Mouse (Mus musculus) MEL (cell line): ENCODE measurements around the gene Sgsm2. TPM values are rescaled to one million over a fixed set of nuclear protein-coding genes. Genes with fewer than 3 reads are reported as not detected.

Experiments used
- DNase-seq: peaks from one replicate; pipeline ENCODE4 v3.0.0; 2011; ENCODE audit warnings: low read depth, low spot score
- H3K27ac ChIP-seq: 2 replicates; pipeline ENCODE4 v1.5.1; 2012; ENCODE audit warnings: low read depth, mild to moderate bottlenecking, control low read depth, low read length, moderate library complexity; ENCODE audit not compliant: control insufficient read depth
- H3K27me3 ChIP-seq, 2 experiments: fragments of 150-350 bp in 1 of 2; sonication (generic) in 1 of 2; 2 replicates each; pipeline ENCODE4 v1.6.1; 2012; ENCODE audit warnings: low read length in 2 of 2, mild to moderate bottlenecking in 2 of 2, improper control_type of control experiment in 1 of 2, moderate library complexity in 1 of 2; ENCODE audit not compliant: insufficient read depth in 2 of 2, control insufficient read depth in 1 of 2
- H3K36me3 ChIP-seq, 2 experiments: 2 replicates each; pipeline ENCODE4 v1.6.1; 2012 to 2014; ENCODE audit warnings: low read length in 2 of 2, improper control_type of control experiment in 1 of 2, inconsistent platforms in 1 of 2, mild to moderate bottlenecking in 1 of 2; ENCODE audit not compliant: insufficient read depth in 2 of 2, control insufficient read depth in 1 of 2
- H3K4me1 ChIP-seq, 2 experiments: fragments of 150-350 bp in 1 of 2; sonication (generic) in 1 of 2; 2 replicates each; pipeline ENCODE4 v1.6.1; 2012; ENCODE audit warnings: low read length in 2 of 2, improper control_type of control experiment in 1 of 2, mild to moderate bottlenecking in 1 of 2; ENCODE audit not compliant: insufficient read depth in 2 of 2, control insufficient read depth in 1 of 2
- H3K4me3 ChIP-seq, 2 experiments: fragments of 150-350 bp in 1 of 2; sonication (generic) in 1 of 2; 2 replicates each; pipeline ENCODE4 v1.5.1; 2012; ENCODE audit warnings: low read depth in 2 of 2, low read length in 2 of 2, mild to moderate bottlenecking in 2 of 2, moderate library complexity in 2 of 2, control low read depth in 1 of 2, improper control_type of control experiment in 1 of 2; ENCODE audit not compliant: control insufficient read depth in 1 of 2, insufficient read depth in 1 of 2
- H3K79me2 ChIP-seq: 2 replicates; pipeline ENCODE4 v1.6.1; 2012; ENCODE audit warnings: mild to moderate bottlenecking, low read length, moderate library complexity; ENCODE audit not compliant: control insufficient read depth, poor library complexity, insufficient read depth
- H3K9ac ChIP-seq: 2 replicates; pipeline ENCODE4 v1.6.1; 2012; ENCODE audit warnings: low read depth, mild to moderate bottlenecking, control low read depth, low read length, moderate library complexity; ENCODE audit not compliant: control insufficient read depth, poor library complexity, severe bottlenecking
- H3K9me3 ChIP-seq: fragments of 150-350 bp; sonication (generic); replicated peaks from 2 replicates; pipeline ENCODE4 v1.6.1; 2012; ENCODE audit warnings: mild to moderate bottlenecking, low read length, improper control_type of control experiment, moderate library complexity; ENCODE audit not compliant: insufficient read depth
- BHLHE40 ChIP-seq: IDR thresholded peaks from 2 replicates; pipeline ENCODE4 v1.6.1; 2012; ENCODE audit warnings: low read depth, mild to moderate bottlenecking, inconsistent platforms, low read length, improper control_type of control experiment, borderline replicate concordance
- CHD1 ChIP-seq: IDR thresholded peaks from 2 replicates; pipeline ENCODE4 v1.6.1; 2012; ENCODE audit warnings: low read depth, mild to moderate bottlenecking, inconsistent platforms, low read length, improper control_type of control experiment
- CHD2 ChIP-seq: IDR thresholded peaks from 2 replicates; pipeline ENCODE4 v1.6.1; 2011; ENCODE audit warnings: low read length, improper control_type of control experiment
- CTCF ChIP-seq, 3 experiments: IDR thresholded peaks in 2 of 3; conservative IDR thresholded peaks in 1 of 3; 2 replicates each; pipeline ENCODE4 v1.5.1; 2011 to 2012; ENCODE audit warnings: low read length in 3 of 3, low read depth in 2 of 3, mild to moderate bottlenecking in 2 of 3, improper control_type of control experiment in 1 of 3, inconsistent platforms in 1 of 3, mixed read lengths in 1 of 3, moderate library complexity in 1 of 3; ENCODE audit not compliant: control insufficient read depth in 1 of 3, insufficient read depth in 1 of 3, poor library complexity in 1 of 3, severe bottlenecking in 1 of 3
- E2F4 ChIP-seq: IDR thresholded peaks from 2 replicates; pipeline ENCODE4 v1.6.1; 2011; ENCODE audit warnings: low read depth, low read length, improper control_type of control experiment, borderline replicate concordance
- ELF1 ChIP-seq: IDR thresholded peaks from 2 replicates; pipeline ENCODE4 v1.6.1; 2014; ENCODE audit warnings: low read depth, mild to moderate bottlenecking, inconsistent platforms, low read length, improper control_type of control experiment, moderate library complexity
- EP300 ChIP-seq, 2 experiments: IDR thresholded peaks; 2 replicates each; pipeline ENCODE4 v1.6.1; 2011; ENCODE audit warnings: improper control_type of control experiment in 2 of 2, low read length in 2 of 2, low read depth in 1 of 2, mild to moderate bottlenecking in 1 of 2
- ETS1 ChIP-seq: IDR thresholded peaks from 2 replicates; pipeline ENCODE4 v1.6.1; 2012; ENCODE audit warnings: low read depth, mild to moderate bottlenecking, inconsistent platforms, low read length, improper control_type of control experiment, moderate library complexity
- GABPA ChIP-seq: IDR thresholded peaks from 2 replicates; pipeline ENCODE4 v1.6.1; 2012; ENCODE audit warnings: low read depth, mild to moderate bottlenecking, inconsistent platforms, low read length, improper control_type of control experiment, moderate library complexity
- GATA1 ChIP-seq: IDR thresholded peaks from 2 replicates; pipeline ENCODE4 v1.6.1; 2011; ENCODE audit warnings: low read depth, low read length, improper control_type of control experiment
- HCFC1 ChIP-seq: IDR thresholded peaks from 2 replicates; pipeline ENCODE4 v1.6.1; 2012; ENCODE audit warnings: low read depth, mild to moderate bottlenecking, inconsistent platforms, low read length, improper control_type of control experiment, moderate library complexity
- JUND ChIP-seq: IDR thresholded peaks from 2 replicates; pipeline ENCODE4 v1.6.1; 2011; ENCODE audit warnings: low read depth, mild to moderate bottlenecking, improper control_type of control experiment, low read length
- KAT2A ChIP-seq: conservative IDR thresholded peaks from 2 replicates; pipeline ENCODE4 v1.6.1; 2012; ENCODE audit warnings: low read depth, low read length, improper control_type of control experiment, inconsistent platforms
- MAFK ChIP-seq: IDR thresholded peaks from 2 replicates; pipeline ENCODE4 v1.6.1; 2011; ENCODE audit warnings: low read depth, mild to moderate bottlenecking, low read length, improper control_type of control experiment, borderline replicate concordance
- MAX ChIP-seq: IDR thresholded peaks from 2 replicates; pipeline ENCODE4 v1.6.1; 2011; ENCODE audit warnings: low read length, improper control_type of control experiment
- MAZ ChIP-seq: IDR thresholded peaks from 2 replicates; pipeline ENCODE4 v1.6.1; 2012; ENCODE audit warnings: low read depth, mild to moderate bottlenecking, inconsistent platforms, low read length, improper control_type of control experiment
- MEF2A ChIP-seq: IDR thresholded peaks from 2 replicates; pipeline ENCODE4 v1.6.1; 2014; ENCODE audit warnings: low read depth, mild to moderate bottlenecking, inconsistent platforms, low read length, improper control_type of control experiment; ENCODE audit not compliant: poor library complexity, insufficient replicate concordance, severe bottlenecking; ENCODE audit errors: extremely low read depth
- MXI1 ChIP-seq: IDR thresholded peaks from 2 replicates; pipeline ENCODE4 v1.6.1; 2011; ENCODE audit warnings: mild to moderate bottlenecking, low read depth, low read length, improper control_type of control experiment
- MYC ChIP-seq: IDR thresholded peaks from 2 replicates; pipeline ENCODE4 v1.6.1; 2011; ENCODE audit warnings: low read depth, mild to moderate bottlenecking, low read length, improper control_type of control experiment, moderate library complexity
- NELFE ChIP-seq: IDR thresholded peaks from 2 replicates; pipeline ENCODE4 v1.6.1; 2011; ENCODE audit warnings: low read depth, low read length, improper control_type of control experiment
- NRF1 ChIP-seq: IDR thresholded peaks from 2 replicates; pipeline ENCODE4 v1.6.1; 2014; ENCODE audit warnings: low read depth, mild to moderate bottlenecking, inconsistent platforms, low read length, improper control_type of control experiment, moderate library complexity; ENCODE audit not compliant: poor library complexity, insufficient read depth, severe bottlenecking
- POLR2A ChIP-seq, 2 experiments: IDR thresholded peaks; 2 replicates each; pipeline ENCODE4 v1.6.1; 2011 to 2012; ENCODE audit warnings: low read length in 2 of 2, mild to moderate bottlenecking in 2 of 2, control low read depth in 1 of 2, improper control_type of control experiment in 1 of 2, low read depth in 1 of 2, moderate library complexity in 1 of 2; ENCODE audit not compliant: control insufficient read depth in 1 of 2, insufficient read depth in 1 of 2, poor library complexity in 1 of 2
- POLR2AphosphoS2 ChIP-seq: IDR thresholded peaks from 2 replicates; pipeline ENCODE4 v1.6.1; 2011; ENCODE audit warnings: low read length, improper control_type of control experiment
- POLR2AphosphoS5 ChIP-seq: IDR thresholded peaks from 2 replicates; pipeline ENCODE4 v1.6.1; 2012; ENCODE audit warnings: low read depth, borderline replicate concordance, mild to moderate bottlenecking, inconsistent platforms, low read length, moderate library complexity, mixed read lengths
- RAD21 ChIP-seq: IDR thresholded peaks from 2 replicates; pipeline ENCODE4 v1.6.1; 2011; ENCODE audit warnings: mild to moderate bottlenecking, low read depth, low read length, improper control_type of control experiment
- RCOR1 ChIP-seq: IDR thresholded peaks from 2 replicates; pipeline ENCODE4 v1.6.1; 2012; ENCODE audit warnings: low read depth, mild to moderate bottlenecking, inconsistent platforms, low read length, improper control_type of control experiment
- SIN3A ChIP-seq: IDR thresholded peaks from 2 replicates; pipeline ENCODE4 v1.6.1; 2012; ENCODE audit warnings: low read length, improper control_type of control experiment, inconsistent platforms
- SMC3 ChIP-seq: IDR thresholded peaks from 2 replicates; pipeline ENCODE4 v1.6.1; 2011; ENCODE audit warnings: low read depth, low read length, improper control_type of control experiment
- TAL1 ChIP-seq: IDR thresholded peaks from 2 replicates; pipeline ENCODE4 v1.6.1; 2012; ENCODE audit warnings: mild to moderate bottlenecking, inconsistent platforms, low read length, moderate library complexity, mixed read lengths
- TBP ChIP-seq: IDR thresholded peaks from 2 replicates; pipeline ENCODE4 v1.8.0; 2011; ENCODE audit warnings: low read depth, low read length, improper control_type of control experiment
- TCF12 ChIP-seq: IDR thresholded peaks from 2 replicates; pipeline ENCODE4 v1.6.1; 2014; ENCODE audit warnings: low read depth, mild to moderate bottlenecking, inconsistent platforms, low read length, improper control_type of control experiment, moderate library complexity
- UBTF ChIP-seq: IDR thresholded peaks from 2 replicates; pipeline ENCODE4 v1.6.1; 2012; ENCODE audit warnings: low read depth, mild to moderate bottlenecking, inconsistent platforms, low read length, improper control_type of control experiment, moderate library complexity, borderline replicate concordance; ENCODE audit not compliant: insufficient read depth
- USF1 ChIP-seq: IDR thresholded peaks from 2 replicates; pipeline ENCODE4 v1.6.1; 2014; ENCODE audit warnings: low read depth, mild to moderate bottlenecking, inconsistent platforms, low read length, improper control_type of control experiment, moderate library complexity
- USF2 ChIP-seq, 2 experiments: IDR thresholded peaks; 2 replicates each; pipeline ENCODE4 v1.6.1; 2011 to 2012; ENCODE audit warnings: improper control_type of control experiment in 2 of 2, low read length in 2 of 2, borderline replicate concordance in 1 of 2, inconsistent platforms in 1 of 2, low read depth in 1 of 2, mild to moderate bottlenecking in 1 of 2; ENCODE audit not compliant: insufficient read depth in 1 of 2
- ZKSCAN1 ChIP-seq: IDR thresholded peaks from 2 replicates; pipeline ENCODE4 v1.6.1; 2012; ENCODE audit warnings: low read depth, mild to moderate bottlenecking, inconsistent platforms, low read length, improper control_type of control experiment, moderate library complexity
- ZMIZ1 ChIP-seq: IDR thresholded peaks from 2 replicates; pipeline ENCODE4 v1.6.1; 2012; ENCODE audit warnings: low read depth, mild to moderate bottlenecking, inconsistent platforms, low read length, improper control_type of control experiment, moderate library complexity
- ZNF384 ChIP-seq: IDR thresholded peaks from 2 replicates; pipeline ENCODE4 v1.6.1; 2012; ENCODE audit warnings: low read depth, mild to moderate bottlenecking, inconsistent platforms, low read length, improper control_type of control experiment
- polyA plus RNA-seq, 2 experiments: library from polyadenylated mRNA; stranded (reverse) in 1 of 2; unstranded in 1 of 2; fragments of >175 nt in 1 of 2; fragments of >200 nt in 1 of 2; gene quantifications; 2 replicates each; pipeline versions ENCODE4 v1.2.1 to v1.2.4; 2012; ENCODE audit warnings: low replicate concordance in 2 of 2, low read depth in 1 of 2; ENCODE audit not compliant: insufficient read length in 2 of 2, insufficient read depth in 1 of 2, missing spikeins in 1 of 2
- total RNA-seq: library from RNA; depleted of rRNA; stranded (reverse); fragments of 300-350 nt; gene quantifications from 2 replicates; pipeline ENCODE4 v1.2.3, GENCODE M21; 2012

Gene Sgsm2
- total and polyA plus RNA-seq, 3 experiments, result 7.2 to 15.1 TPM; not detected in 1

GRCm38 (mm10) chr11:74828404-74828931 is 68.4 kb downstream of the Sgsm2 start:
- H3K4me1 ChIP-seq, result peaks cover 0 to 32% of the 10 kb centered on the region in 2 experiments; a peak in 3 of 4 replicates
- TF ChIP-seq ZNF384, result no peak
- 0 out of 4 replicates have a peak, but pooled peaks of 1 of the 2 experiments have one; percentile 18 for TF ChIP-seq USF2 (IDR thresholded peaks at IDR 0.05; ENCODE audit: borderline replicate concordance in 1 of 2, insufficient read depth in 1 of 2, low read depth in 1 of 2, low read length in 2 of 2)
- TF ChIP-seq RAD21, result peak; percentile 18
- no peak for TF ChIP-seq EP300 (IDR thresholded peaks at IDR 0.05; ENCODE audit: low read depth in 1 of 2, low read length in 2 of 2)
- no peak for TF ChIP-seq MAFK
- TF ChIP-seq CHD1, result no peak
- TF ChIP-seq GATA1, result no peak
- no peak for TF ChIP-seq ZMIZ1
- TF ChIP-seq HCFC1, result no peak
- TF ChIP-seq ZKSCAN1, result no peak
- 0 out of 2 replicates have a peak, but pooled peaks have one; percentile 4 for TF ChIP-seq MAZ
- no peak for TF ChIP-seq NRF1
- no peak for TF ChIP-seq TCF12
- peak; percentile 7; the same call in 1 of the 2 replicates for TF ChIP-seq SMC3
- no peak for TF ChIP-seq TBP
- TF ChIP-seq MAX, result no peak
- peak; percentile 59; the same call in 1 of the 2 replicates for TF ChIP-seq USF1
- TF ChIP-seq POLR2AphosphoS5, result no peak
- 0 out of 2 replicates have a peak, but pooled peaks have one; percentile 18 for TF ChIP-seq BHLHE40
- peak; percentile 9 to 44 (median 38); a peak in 5 of 6 replicates for TF ChIP-seq CTCF (IDR thresholded peaks at IDR 0.05 in 2 of 3, conservative IDR thresholded peaks at IDR 0.05 in 1 of 3; ENCODE audit: control insufficient read depth in 1 of 3, insufficient read depth in 1 of 3, low read depth in 2 of 3, low read length in 3 of 3, poor library complexity in 1 of 3, severe bottlenecking in 1 of 3)
- no peak for TF ChIP-seq POLR2A (IDR thresholded peaks at IDR 0.05; ENCODE audit: control insufficient read depth in 1 of 2, insufficient read depth in 1 of 2, low read depth in 1 of 2, low read length in 2 of 2, poor library complexity in 1 of 2)
- no peak for TF ChIP-seq MXI1
- TF ChIP-seq SIN3A, result peak; percentile 46
- TF ChIP-seq ELF1, result no peak
- no peak for TF ChIP-seq MYC
- no peak for TF ChIP-seq E2F4
- TF ChIP-seq KAT2A, result no peak
- TF ChIP-seq CHD2, result no peak
- TF ChIP-seq UBTF, result no peak
- TF ChIP-seq POLR2AphosphoS2, result no peak
- no peak for TF ChIP-seq RCOR1
- TF ChIP-seq GABPA, result no peak
- TF ChIP-seq NELFE, result no peak
- TF ChIP-seq MEF2A, result no peak
- no peak for TF ChIP-seq JUND
- no peak for TF ChIP-seq ETS1
- no peak for TF ChIP-seq TAL1

More at GRCm38 (mm10) chr11:74828404-74828931, 68.4 kb downstream of the Sgsm2 start:
- Histone ChIP-seq H3K79me2 (peaks cover 18% of the 10 kb centered on the region), H3K36me3 (peaks cover 0 to 36% of the 10 kb centered on the region in 2 experiments; a peak in 3 of 4 replicates), H3K9me3 (no peaks in the 10 kb centered on the region), H3K27me3 (no peaks in the 10 kb centered on the region), H3K4me3 (no peak overlapping the region), H3K9ac (no peak overlapping the region), H3K27ac (peak overlapping the region; percentile 5; the same call in 1 of the 2 replicates)
- DNase-seq, result peak; percentile 60
